Mouse (Mus musculus) frontal cortex, postnatal 10 days (tissue): Measurements from ENCODE around the gene Thoc6.
A peak's percentile ranks its signal among the peaks of the same experiment; 100 is the strongest.

Experiments used
- DNase-seq, 2 experiments: peaks; one replicate each; pipeline ENCODE4 v3.0.0; 2022; ENCODE audit warnings: low spot score in 2 of 2, mixed read lengths in 1 of 2

Gene Thoc6

DNA sequence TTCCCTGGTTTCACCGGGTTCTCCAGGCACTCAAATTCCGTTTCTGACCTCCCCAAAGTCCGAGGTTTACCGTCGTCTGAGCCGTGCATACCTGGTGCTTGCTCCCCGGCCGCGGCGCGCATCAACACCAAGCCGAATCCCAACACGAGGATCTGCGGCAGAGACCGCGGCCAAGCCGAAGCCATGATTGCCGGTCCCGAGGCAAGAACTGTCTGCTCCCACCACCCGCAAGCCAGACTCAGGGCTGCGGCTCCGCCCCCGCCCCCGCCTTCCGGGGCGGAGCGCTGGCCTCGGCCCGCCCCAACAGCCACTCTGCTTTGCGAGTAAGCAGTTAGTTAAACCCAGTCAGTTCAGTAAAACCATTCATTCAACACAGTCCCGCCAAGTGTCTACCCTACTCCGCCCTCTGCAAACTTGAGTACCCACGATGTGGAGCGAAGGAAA is 3.6 kb upstream of the Thoc6 start, which contains the start of gene Tnfrsf12a:
Gene Tnfrsf12a, minus strand, starts transcription at position 233 of the 444 bp plus-strand sequence.
- DNase-seq, result peak; percentile 65 to 76

DNA sequence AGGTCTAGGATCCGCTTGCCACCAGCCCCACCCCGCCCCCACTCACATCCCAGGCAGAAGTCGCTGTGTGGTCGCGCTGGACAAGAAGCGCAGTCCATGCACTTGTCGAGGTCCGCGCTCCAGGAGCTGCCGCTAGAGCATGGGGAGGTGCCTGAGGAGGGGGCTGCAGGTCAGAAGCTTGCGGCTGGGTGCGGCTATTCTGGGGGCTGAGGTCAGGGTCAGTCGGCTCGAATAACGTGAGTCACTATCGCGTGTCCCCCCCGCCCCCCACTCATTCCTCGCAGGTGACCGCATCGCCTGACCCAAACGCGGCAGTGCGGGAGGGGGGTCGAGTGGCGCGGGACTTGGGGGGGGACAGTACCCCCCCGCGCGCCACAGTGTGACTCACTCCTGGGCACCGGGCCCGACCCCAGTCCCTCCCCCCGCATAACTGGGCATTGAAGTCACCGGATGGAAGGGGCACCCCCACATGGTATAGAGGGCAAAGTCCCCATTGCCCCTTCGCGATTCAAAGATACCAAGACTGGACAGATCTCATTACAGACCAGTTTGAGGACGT is 2.9 kb upstream of the Thoc6 start:
- DNase-seq, result no peak

DNA sequence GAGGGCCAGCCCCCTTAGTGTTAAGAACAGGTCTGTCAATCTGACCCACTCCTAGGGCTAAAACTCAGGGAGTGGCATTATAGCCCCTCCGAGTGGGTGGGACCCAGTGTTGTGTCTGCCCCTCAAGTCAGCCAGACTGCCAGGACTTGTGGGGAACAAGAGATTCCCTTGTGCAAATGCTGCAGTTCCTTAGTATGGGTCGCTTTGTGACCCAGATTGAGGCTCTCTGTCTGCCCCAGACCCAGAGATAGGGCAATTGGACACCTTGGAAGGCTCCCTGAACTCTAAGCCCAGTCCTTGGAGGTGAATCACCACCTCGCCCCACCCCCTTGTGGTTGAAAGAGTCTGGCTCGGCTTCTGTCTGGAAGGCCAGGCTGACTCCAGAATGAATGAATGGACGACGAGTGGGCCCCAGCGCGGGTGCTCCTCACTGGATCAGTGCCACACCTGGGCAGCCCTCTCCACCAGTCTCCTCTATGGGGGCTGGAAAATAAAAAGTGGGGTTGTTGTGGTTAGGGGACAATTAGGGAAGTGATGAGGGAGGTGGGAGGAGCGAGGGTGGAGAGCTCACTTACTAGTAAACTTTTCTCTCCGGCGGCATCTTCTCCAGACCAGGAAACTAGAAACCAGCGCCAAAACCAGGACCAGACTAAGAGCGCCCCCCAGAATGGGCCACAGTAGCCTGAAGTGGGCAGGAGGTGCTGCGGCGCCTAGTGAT is 2.0 kb upstream of the Thoc6 start:
- DNase-seq, result no peak

DNA sequence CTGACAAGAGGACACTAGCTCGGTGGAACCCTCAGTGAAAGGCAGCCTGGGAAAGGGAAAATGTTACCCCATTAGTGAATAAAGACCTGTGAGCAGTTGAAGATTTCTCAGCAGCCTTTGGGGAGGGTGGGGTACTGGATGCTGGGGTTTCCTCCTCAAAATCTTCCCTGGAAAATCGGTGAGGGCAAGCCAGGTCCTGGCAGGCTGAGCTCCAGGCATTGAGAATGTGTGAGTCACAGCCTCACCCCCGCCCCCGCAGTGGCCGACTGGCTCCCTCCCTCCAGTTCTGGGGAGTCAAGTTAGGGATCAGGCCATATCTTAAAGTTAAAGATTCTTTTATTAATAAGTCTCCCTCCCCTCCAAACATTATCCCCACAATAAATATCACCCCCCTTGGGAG is 1.4 kb upstream of the Thoc6 start:
- DNase-seq, result no peak

DNA sequence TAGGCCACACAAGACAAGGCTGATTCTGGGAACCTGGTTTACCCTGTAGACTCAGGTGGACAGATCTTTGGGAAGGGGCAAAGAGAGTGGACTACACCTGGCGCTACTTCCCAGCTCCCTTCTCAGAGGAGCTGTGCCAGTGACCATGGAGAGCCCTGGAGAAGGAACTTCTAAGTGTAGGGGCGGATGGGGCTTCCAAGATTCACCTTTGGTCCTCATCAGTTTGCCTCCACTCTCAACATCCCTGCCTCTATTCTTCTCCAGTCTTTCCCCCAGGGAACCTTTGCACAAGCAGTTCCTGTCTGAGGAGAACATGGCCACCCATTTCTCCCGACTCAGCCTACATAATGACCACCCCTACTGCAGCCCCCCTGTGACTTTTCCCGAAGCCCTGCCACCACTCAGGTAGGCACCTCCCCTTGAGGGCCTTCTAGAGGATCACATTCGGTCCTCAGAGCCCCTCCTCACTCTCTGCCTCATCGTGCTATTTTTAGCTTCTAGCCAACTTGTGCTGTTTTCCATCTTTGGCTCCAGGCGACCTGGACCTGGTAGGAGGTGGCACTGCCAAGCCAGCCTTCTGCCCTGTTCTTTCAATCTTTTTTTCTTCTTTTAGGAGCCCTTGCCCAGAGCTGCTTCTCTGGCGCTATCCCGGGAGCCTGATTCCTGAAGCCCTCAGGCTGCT is 730 bp upstream of the Thoc6 start:
- DNase-seq, result no peak

DNA sequence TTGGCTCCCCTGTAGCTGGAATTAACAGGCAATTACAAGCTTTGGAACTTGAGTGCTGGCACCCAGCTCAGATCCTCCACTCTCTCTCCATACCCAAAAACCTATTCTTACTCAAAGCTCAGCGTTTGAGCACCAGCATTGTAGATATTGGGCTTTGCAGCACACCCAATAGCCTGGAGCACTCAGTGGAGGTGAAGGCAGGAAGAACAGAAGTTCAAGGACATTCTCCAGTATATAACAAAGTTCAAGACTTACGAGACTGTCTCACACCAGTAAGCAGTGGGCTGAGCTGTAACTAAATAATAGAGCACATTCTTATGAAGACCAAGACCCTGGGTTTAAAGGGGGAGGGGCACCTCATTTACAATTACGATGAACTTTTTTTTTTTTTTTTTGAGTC is 921 bp downstream of the Thoc6 start:
- no peak for DNase-seq

DNA sequence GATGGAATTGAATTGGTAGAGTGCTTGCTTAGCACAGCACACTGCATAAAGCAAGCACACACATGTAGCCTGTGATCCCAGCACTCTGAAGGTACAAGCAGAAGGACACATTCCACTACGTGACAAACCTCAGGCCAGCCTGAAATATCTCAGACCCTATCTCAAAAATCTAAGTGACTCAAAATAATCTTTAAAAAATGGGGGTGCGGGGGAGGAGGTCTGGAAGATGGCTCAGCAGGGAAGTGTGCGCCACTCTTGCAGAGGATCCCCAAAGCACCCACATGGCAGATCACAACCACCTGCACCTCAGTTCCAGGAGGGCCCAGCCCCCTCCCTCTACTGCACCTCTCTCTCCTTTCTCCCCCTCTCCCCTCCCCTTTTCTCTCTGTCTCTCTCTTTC is 2.2 kb downstream of the Thoc6 start:
- no peak for DNase-seq

DNA sequence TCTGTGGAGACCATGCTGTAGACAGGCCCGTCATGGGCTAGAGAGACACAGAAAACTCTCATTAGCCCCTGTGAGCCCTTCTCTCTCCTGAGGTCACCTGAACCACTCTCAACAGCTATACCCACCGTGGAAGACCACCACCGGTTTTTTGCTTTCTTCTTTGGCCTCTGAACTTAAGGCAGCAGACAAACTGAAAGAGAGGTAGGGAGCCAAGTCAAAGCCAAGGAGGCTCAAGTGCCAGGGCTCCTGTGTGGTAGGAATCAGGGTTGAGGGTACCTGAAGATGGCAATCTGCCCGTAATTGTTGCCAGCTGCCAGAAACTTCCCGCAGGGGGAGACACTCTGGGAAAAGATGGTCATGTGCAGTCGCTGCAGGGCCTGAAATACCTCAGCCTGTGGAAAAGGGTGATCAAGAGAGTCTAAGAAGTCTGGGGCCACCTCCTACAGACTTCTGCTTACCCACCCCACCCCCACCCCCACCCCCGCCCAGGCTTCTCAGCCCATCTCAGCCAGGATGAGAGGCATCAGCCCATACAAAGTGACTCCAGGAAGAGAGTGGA is 3.1 kb downstream of the Thoc6 start:
- no peak for DNase-seq

DNA sequence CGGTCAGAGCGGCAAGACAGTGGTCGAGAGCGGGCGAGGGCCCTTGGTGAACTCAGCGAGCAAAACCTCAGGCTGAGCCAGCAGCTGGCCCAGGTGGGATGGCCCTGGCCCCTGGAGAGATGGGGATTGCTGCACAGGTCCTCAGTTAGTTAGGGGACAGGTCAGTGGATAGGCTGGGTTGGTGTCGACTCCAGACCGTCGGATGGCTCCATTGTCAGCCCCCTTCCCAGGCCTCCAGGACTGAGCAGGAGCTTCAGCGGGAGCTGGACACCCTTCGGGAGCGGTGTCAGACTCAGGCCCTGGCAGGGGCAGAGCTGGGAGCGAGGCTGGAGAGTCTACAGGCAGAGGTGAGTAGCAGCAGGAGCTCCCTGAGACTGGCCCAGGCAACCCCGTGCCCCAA is 8.2 kb downstream of the Thoc6 start:
- no peak for DNase-seq

DNA sequence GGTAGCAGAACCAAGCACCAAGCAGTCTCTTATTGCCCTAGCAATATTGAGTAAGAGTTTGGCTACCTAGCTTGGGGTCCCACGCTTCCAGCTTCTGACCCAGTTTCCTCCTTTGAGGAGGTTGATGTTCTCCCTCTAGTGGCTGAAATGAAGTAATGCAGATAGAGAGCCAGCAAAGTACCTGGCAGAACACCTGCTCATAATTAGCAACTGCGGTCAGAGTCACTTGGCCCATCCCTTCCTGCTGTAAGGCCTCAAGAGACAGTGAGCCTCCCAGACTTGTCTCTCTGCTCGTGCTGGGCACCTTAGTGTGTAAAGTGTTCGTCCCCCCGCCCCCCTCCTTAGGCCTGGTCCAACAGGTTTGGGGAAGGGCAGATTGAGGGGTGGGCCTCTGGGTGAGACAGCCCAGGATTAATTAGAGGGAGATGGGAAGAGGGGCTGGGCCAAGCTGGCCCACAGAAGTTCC is 9.1 kb downstream of the Thoc6 start:
- no peak for DNase-seq

DNA sequence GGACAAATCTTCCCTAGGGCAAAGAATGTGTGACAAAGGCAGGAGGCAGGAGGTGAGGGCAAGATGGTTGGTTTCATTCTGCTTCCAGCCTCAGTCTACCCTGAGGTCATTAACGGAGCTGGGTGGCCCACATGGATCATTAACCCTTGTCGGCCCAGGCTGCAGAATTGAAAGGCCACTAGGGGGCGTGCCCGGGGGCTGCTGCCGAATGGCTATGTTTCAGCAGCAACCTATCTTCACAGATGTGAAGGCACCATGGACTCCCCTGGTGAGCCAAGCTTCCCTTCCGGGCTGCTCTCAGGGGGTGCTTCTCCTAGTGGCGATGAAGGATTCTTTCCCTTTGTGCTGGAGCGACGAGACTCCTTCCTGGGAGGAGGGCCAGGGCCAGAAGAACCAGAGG is 12.2 kb downstream of the Thoc6 start:
- no peak for DNase-seq

DNA sequence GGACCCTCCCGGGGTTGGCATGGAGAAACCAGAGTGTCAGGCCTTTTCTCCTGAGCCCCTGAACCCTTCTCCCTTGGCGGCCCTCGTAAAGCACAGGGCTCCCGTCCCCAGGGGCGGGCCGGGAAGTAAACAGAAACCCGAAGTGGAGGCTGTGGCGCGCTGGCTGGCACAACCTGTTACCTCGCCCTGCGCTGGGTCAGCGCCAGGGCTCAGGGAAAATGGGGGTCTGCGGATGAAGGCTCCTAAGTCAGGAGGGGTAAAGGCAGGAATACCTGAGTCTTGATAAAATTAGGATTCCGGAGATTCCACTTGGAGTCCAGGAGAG is 12.8 kb downstream of the Thoc6 start:
- DNase-seq, result no peak

DNA sequence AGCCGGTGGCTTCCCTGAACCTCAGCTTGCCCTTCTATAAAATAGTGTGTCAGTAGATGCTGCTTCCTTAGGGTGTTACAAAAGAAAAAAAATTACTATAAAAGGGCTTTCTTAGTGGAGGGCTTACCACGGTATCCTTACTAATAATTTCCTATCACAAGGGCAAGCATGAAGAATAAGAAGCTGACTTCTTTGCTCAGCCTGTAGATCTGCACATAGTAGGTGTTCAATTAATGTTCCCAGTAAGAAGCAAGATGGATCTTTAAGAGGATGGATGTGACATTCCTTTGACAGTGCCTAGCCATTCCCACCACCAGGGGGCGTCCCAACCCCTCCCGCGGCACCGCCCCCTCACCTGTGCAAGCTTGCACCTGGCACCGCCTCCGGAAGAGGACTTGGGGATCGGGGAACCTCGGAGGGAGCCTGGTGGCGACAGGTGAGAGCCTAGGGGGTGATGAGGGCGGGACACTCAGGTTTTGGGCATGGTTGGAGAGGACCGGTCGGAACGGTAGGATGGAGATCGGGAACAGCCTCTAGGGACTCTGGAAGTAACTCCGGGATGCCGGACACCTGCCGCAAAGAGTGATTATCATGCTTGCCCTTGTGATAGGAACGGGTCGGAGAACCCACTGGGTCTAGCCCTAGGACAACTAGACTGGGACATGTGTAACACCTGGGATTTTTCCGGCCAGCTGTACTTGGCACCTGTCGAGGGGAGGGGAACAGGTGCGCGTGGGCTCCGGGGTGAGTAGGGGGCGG is 13.4 kb downstream of the Thoc6 start, which contains the start of gene Bicdl2:
Gene Bicdl2, plus strand, starts transcription at position 390 of the 759 bp plus-strand sequence.
- no peak for DNase-seq

DNA sequence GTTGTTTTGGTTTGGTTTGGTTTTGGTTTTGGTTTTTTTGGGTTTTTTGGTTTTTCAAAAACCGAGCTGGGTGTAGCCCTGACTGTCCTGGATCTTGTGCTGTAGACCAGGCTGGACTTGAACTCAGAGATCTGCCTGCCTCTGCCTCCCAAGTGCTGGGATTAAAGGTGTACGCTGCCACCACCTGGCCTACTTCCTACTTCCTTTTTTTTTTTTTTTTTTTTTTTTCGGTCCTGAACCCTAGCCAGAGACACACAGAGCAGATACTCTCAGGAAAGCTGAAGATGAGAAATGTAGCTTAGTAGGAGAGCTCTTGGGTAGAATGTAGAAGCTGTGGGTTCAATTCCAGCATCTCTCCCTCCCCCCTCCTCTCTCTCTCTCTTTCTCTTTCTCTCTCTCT is 15.2 kb downstream of the Thoc6 start:
- no peak for DNase-seq

DNA sequence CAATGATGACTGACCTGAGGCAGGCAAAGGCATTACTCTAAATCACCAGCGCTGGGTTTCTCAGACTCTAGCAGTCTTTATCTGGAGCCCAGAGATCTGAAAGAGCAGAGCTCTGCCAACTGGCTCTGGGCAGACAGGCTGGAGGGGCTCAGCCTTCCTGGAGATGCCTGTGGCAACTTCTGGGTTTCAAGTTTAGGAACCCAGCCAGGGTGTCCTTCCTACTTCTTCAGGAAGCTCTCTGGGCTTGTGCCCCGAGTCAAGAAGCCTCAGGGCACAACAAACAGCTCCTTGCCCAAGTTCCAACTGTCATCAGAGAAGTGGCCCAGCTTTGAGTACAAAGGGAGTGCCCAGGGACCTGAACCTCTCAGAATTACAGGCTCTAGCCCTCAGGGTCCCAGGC is 19.3 kb downstream of the Thoc6 start:
- DNase-seq, result no peak

DNA sequence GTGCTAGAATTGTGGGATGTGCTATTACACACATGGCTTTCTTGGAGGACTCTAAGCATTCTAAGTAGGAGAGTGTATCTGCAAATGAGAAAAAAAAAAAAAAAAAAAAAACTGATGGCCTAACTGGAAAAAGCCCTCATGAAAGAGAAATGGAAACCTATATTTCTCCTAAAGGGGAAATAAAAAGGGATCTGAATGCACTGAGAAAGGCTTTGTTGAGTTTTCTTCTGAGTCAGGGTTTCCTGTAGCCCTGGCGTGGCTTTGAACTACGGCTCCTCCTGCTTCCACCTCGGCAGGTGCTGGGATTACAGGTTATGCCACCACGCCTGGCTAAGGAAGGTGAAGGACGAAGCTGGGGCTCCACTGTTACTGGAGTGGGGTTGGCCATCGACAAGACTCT is 19.7 kb downstream of the Thoc6 start:
- no peak for DNase-seq

DNA sequence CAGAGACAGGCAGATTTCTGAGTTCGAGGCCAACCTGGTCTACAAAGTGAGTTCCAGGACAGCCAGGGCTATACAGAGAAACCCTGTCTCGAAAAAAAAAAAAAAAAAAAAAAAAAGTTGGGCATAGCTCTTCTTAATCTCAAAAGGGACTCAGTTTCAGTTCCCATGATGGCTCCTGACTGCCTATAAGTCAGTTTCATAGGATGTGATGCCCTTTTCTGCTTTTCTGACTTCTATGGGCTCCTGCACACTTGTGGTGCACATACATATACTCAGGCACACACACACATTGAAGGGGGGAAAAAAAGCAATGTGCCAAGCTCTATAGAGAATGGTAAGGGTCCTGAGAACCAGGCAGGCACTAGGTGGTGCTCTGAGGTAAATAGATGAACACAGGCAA is 20.4 kb downstream of the Thoc6 start:
- no peak for DNase-seq

DNA sequence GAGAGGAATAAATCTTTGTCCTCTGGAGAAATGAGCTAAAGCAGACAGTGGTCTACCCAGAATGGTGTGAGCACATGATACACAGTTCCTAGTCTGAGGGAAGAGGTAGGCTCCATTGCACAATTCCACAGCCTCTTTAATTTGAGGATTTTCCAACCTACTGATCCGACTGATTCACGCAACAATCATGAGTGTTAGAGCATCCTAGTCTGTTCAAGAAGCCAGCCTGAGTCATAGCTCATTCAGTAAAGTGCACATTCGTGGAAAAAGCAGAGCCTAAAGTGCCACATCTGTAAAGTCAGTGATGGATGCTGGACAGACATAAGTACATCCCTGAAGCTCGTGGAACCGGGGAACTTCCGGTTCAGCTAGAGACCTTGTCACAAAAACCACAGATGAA is 22.3 kb downstream of the Thoc6 start:
- DNase-seq, result no peak

DNA sequence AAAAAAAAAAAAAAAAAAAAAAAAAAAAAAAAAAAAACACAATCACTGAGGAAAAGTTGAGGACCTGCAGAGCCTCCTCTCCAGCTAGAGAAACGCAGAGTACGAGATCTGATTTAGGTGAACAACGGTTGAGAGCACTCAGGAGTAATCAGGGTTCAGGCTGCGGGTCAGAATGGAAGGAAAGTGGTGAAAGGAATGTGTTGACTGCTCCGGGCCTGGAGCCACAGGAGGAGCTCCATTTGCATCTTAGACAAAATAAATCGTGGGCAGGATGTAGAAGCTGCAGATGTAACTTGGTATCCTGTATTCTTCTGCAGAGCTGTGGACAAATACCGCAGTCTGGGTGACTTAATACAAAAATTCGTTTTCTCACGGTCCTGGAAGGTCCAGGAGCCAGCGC is 27.8 kb downstream of the Thoc6 start:
- no peak for DNase-seq

DNA sequence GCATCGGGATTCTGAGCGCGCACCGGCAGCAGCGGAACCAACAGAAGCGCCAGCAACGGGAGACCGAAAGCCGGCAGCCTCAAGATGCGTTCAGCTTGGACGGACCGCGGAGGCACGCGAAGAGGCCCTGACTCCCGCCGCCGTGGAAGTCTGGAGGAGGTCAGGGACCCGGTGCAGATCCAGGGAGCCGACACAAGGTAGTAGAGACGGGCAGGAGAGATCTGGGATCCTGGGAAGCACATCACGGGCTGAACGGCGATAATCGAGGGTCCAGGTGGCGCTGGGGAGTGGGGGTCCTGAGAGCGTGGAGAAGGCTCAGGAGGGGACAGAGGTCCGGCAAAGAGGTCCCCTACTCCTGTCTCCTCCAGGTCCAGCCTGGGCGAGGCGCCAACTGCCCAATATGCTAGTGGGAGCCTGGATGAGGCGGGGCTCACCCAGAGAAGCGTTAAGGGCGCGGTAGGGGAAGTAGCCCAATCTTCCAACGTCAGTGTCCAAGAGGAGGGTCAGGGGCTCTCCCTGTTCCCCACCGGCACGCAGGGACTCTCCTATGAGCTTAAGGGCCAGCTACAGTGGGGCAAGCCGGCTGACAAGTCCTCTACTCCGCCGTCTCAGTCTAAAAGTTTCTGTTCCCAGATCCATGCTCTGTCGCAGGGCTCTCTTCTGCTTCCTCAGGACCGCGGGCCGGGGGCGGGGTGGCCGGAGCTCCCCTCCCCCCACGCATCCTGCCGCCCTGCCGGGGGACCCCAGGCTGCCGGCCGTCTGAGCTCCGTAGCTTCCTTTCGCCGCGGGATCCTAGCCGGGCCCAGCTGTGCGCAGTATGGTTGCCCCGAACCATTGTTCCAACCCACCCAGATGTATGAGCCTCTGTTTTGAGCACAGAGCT is 28.8 kb downstream of the Thoc6 start, which contains the start of gene Mmp25:
Gene Mmp25, minus strand, starts transcription at position 665 of the 883 bp plus-strand sequence.
- no peak for DNase-seq

DNA sequence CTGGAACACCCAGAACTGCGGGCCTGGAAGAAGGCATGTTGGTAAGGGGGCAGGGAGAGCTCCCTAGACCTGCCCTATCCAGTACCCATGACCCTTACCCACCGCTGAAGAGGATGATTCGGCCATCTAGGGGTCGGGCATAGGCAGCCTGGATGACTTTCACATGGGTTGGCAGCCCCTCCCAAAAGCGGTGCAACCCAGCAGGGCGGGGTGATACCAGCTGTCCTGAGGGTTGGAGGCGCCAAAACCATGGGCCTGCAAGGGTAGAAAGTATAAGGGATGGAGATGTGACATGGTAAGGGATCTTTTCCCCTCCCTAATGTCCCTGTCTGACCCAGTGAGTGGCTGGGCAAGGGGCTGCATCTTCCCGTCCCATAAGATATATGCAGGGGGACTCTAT is 42.4 kb downstream of the Thoc6 start:
- DNase-seq, result no peak
